Mouse (Mus musculus): ENCODE data around the gene AI467606. TPM values are rescaled to one million over a fixed set of nuclear protein-coding genes. Genes with fewer than 3 reads are reported as not detected.

Gene AI467606
- polyA plus RNA-seq, 1 experiment from 2014 or later, result 1.5 TPM

Small RNAs within 50 kb of the gene (microRNA-seq; reads per million reads assigned to microRNA genes)
- not detected for gene Gm44343

Other genes starting within 250 kb of the AI467606 start
- 10.8 and 14.3 TPM in 2 replicates for gene Doc2a, start 243.9 kb upstream of the AI467606 start, polyA plus RNA-seq (2015; fragmentation: Nextera tagmentation; extraction: Ambion mirVana)
- gene Hirip3, start 229.4 kb upstream of the AI467606 start, polyA plus RNA-seq (2015; fragmentation: Nextera tagmentation; extraction: Ambion mirVana), result 25.6 and 28.1 TPM in 2 replicates
- 95.1 and 97.9 TPM in 2 replicates for gene Ino80e, start 229.0 kb upstream of the AI467606 start, polyA plus RNA-seq (2015; fragmentation: Nextera tagmentation; extraction: Ambion mirVana)
- 55.3 and 65.6 TPM in 2 replicates for gene Taok2, start 206.7 kb upstream of the AI467606 start, polyA plus RNA-seq (2015; fragmentation: Nextera tagmentation; extraction: Ambion mirVana)
- gene Tmem219, start 168.4 kb upstream of the AI467606 start, polyA plus RNA-seq (2015; fragmentation: Nextera tagmentation; extraction: Ambion mirVana), result 33.3 and 37.3 TPM in 2 replicates
- 131 and 132 TPM in 2 replicates for gene Kctd13, start 162.5 kb upstream of the AI467606 start, polyA plus RNA-seq (2015; fragmentation: Nextera tagmentation; extraction: Ambion mirVana)
- 4.8 and 8.5 TPM in 2 replicates for gene Asphd1, start 141.8 kb upstream of the AI467606 start, polyA plus RNA-seq (2015; fragmentation: Nextera tagmentation; extraction: Ambion mirVana)
- 26.1 and 30.6 TPM in 2 replicates for gene Sez6l2, start 140.8 kb upstream of the AI467606 start, polyA plus RNA-seq (2015; fragmentation: Nextera tagmentation; extraction: Ambion mirVana)
- gene Cdipt, start 115.4 kb upstream of the AI467606 start, polyA plus RNA-seq (2015; fragmentation: Nextera tagmentation; extraction: Ambion mirVana), result 115 and 122 TPM in 2 replicates
- gene Cdiptos, start 115.3 kb upstream of the AI467606 start, polyA plus RNA-seq (2015; fragmentation: Nextera tagmentation; extraction: Ambion mirVana), result 0.45 and 1.2 TPM in 2 replicates
- 3.0 and 3.7 TPM in 2 replicates for gene Mvp, start 76.7 kb upstream of the AI467606 start, polyA plus RNA-seq (2015; fragmentation: Nextera tagmentation; extraction: Ambion mirVana)
- gene Pagr1b, start 74.9 kb upstream of the AI467606 start, polyA plus RNA-seq (2015; fragmentation: Nextera tagmentation; extraction: Ambion mirVana), result not detected in 2 replicates
- gene Pagr1a, start 74.0 kb upstream of the AI467606 start, polyA plus RNA-seq (2015; fragmentation: Nextera tagmentation; extraction: Ambion mirVana), result 22.9 and 39.8 TPM in 2 replicates
- gene Gm42742, start 70.3 kb upstream of the AI467606 start, polyA plus RNA-seq (2015; fragmentation: Nextera tagmentation; extraction: Ambion mirVana), result 54.8 and 74.1 TPM in 2 replicates
- gene Prrt2, start 70.1 kb upstream of the AI467606 start, polyA plus RNA-seq (2015; fragmentation: Nextera tagmentation; extraction: Ambion mirVana), result 21.1 and 29.9 TPM in 2 replicates
- 57.9 and 58.8 TPM in 2 replicates for gene Maz, start 64.3 kb upstream of the AI467606 start, polyA plus RNA-seq (2015; fragmentation: Nextera tagmentation; extraction: Ambion mirVana)
- 52.9 and 61.2 TPM in 2 replicates for gene Kif22, start 48.9 kb upstream of the AI467606 start, polyA plus RNA-seq (2015; fragmentation: Nextera tagmentation; extraction: Ambion mirVana)
- gene Zg16, start 4.0 kb upstream of the AI467606 start, polyA plus RNA-seq (2015; fragmentation: Nextera tagmentation; extraction: Ambion mirVana), result not detected in 2 replicates
- gene Qprt, start 30.9 kb downstream of the AI467606 start, polyA plus RNA-seq (2015; fragmentation: Nextera tagmentation; extraction: Ambion mirVana), result 0.28 and 1.0 TPM in 2 replicates
- 0.09 TPM in 1 of 2 replicates, not detected in the other for gene Spn, start 46.5 kb downstream of the AI467606 start, polyA plus RNA-seq (2015; fragmentation: Nextera tagmentation; extraction: Ambion mirVana)
- 88.2 and 91.0 TPM in 2 replicates for gene Cd2bp2, start 104.7 kb downstream of the AI467606 start, polyA plus RNA-seq (2015; fragmentation: Nextera tagmentation; extraction: Ambion mirVana)
- gene Tbc1d10b, start 117.1 kb downstream of the AI467606 start, polyA plus RNA-seq (2015; fragmentation: Nextera tagmentation; extraction: Ambion mirVana), result 24.9 and 31.0 TPM in 2 replicates
- 4.1 and 8.3 TPM in 2 replicates for gene Mylpf, start 117.5 kb downstream of the AI467606 start, polyA plus RNA-seq (2015; fragmentation: Nextera tagmentation; extraction: Ambion mirVana)
- gene Zfp553, start 141.7 kb downstream of the AI467606 start, polyA plus RNA-seq (2015; fragmentation: Nextera tagmentation; extraction: Ambion mirVana), result 66.1 and 69.3 TPM in 2 replicates
- gene Sept1, start 141.8 kb downstream of the AI467606 start, polyA plus RNA-seq (2015; fragmentation: Nextera tagmentation; extraction: Ambion mirVana), result 18.8 and 26.5 TPM in 2 replicates
- 59.1 and 66.6 TPM in 2 replicates for gene Zfp771, start 152.9 kb downstream of the AI467606 start, polyA plus RNA-seq (2015; fragmentation: Nextera tagmentation; extraction: Ambion mirVana)
- 143 and 147 TPM in 2 replicates for gene Dctpp1, start 169.3 kb downstream of the AI467606 start, polyA plus RNA-seq (2015; fragmentation: Nextera tagmentation; extraction: Ambion mirVana)
- gene Sephs2, start 182.7 kb downstream of the AI467606 start, polyA plus RNA-seq (2015; fragmentation: Nextera tagmentation; extraction: Ambion mirVana), result 48.3 and 49.2 TPM in 2 replicates
- gene Itgal, start 204.9 kb downstream of the AI467606 start, polyA plus RNA-seq (2015; fragmentation: Nextera tagmentation; extraction: Ambion mirVana), result 0.16 and 0.20 TPM in 2 replicates